Mouse (Mus musculus) testis, adult 2 months (tissue): Measurements from ENCODE around the gene Hsf2.

Experiments used
- CTCF ChIP-seq: fragments of 200-500 bp; IDR thresholded peaks from 2 replicates; pipeline ENCODE4 v1.5.1; 2012; ENCODE audit warnings: low read depth, mild to moderate bottlenecking, inconsistent platforms, low read length, moderate library complexity; ENCODE audit not compliant: control insufficient read depth, insufficient read depth, insufficient replicate concordance
- POLR2A ChIP-seq: fragments of 200-500 bp; IDR thresholded peaks from 2 replicates; pipeline ENCODE4 v1.6.1; 2012; ENCODE audit warnings: low read depth, mild to moderate bottlenecking, inconsistent platforms, low read length, moderate library complexity; ENCODE audit not compliant: control insufficient read depth

GRCm38 (mm10) chr10:57437898-57438297 lies 48.3 kb upstream of the Hsf2 start:
- TF ChIP-seq POLR2A (no peak), CTCF (no peak)
